Mouse (Mus musculus): ENCODE results near the gene Grip1.

- TF ChIP-seq CTCF (IDR thresholded peaks at IDR 0.05; ENCODE audit: low read depth) (no peak), EP300 (IDR thresholded peaks at IDR 0.05; ENCODE audit: low read depth) (no peak)
Observed at GRCm38 (mm10) chr10:119475166-119475565, 21.5 kb downstream of the Grip1 start.

Measured in liver, postnatal 0 days (tissue).